Mouse (Mus musculus) brain, embryonic 18.5 days (tissue): ENCODE measurements around the gene Zdhhc14.

Experiments used
- DNase-seq: peaks from one replicate; pipeline ENCODE4 v3.0.0-alpha.2; 2012; ENCODE audit warnings: low read depth, low spot score

The Zdhhc14 gene

DNA sequence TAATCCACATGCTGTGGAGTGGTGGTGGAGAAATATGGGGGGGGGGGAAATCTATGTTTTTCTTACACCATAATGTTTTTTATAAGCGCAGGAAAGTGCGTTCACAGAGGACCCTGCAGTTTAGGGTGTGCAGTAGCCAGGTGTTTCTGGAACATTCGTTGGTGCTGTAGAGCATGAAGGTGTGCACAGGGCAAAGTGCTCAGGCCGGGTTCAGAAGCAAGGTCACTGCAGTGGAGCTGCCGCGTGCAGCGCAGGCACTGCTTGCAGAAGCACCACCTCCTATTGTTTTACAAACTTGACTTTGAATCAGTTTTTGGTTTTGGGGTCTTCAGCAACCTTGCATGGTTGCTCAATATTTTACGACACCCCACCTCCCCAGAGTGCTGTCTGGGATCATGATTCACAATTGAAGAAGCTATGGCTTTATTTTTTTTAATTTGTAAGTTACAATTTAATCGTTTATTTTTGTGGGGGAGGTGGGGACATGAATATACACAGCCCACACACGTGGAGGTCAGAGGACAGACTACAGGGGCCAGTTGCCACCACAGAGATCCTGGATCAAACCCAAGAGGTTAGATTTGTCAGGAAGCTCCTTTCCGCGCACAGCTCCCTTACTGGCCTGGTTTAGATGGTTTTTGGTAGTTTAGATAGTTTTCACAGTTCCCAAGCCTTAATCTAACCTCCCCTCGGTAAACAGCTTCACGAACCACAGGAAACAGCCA lies 59.8 kb downstream of the Zdhhc14 start:
- no peak for DNase-seq

DNA sequence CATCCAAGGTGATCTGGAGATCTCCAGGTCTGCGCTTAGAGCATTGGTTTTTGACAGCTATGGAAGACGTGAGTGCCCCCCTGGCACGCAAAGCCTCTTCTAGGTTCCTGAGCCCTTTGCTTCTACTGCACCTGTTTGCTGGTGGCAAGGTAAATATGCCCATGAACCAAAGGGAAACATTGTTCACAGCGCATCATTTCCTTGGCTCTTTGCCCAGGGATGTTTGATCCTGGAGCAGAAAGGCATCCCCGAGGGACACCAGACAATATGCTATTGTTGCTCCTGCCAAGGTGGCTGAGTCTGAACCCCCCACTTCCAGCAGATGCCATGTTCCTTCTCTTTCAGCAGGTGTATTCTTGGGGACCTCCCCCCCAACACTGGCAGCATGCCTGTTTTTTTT lies 61.2 kb downstream of the Zdhhc14 start:
- no peak for DNase-seq

DNA sequence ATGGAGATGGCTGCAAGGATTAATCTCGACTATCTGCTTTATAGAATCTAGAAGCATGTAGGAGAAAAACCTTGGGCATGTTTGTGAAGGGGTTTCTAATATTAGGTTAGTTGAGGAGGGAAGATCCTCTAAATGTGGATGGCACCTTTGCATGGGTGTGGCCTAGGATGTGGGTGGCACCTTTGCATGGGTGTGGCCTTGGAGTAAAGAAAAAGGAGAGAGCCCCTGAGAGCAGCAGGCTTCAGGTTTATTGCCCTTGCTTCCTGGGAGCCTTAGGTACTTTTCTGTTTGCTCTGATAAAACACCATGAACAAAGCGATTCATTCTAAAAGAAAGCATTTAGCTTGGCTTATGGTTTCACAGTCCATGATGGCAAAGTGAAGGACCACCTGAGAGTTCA lies 62.2 kb downstream of the Zdhhc14 start:
- no peak for DNase-seq

DNA sequence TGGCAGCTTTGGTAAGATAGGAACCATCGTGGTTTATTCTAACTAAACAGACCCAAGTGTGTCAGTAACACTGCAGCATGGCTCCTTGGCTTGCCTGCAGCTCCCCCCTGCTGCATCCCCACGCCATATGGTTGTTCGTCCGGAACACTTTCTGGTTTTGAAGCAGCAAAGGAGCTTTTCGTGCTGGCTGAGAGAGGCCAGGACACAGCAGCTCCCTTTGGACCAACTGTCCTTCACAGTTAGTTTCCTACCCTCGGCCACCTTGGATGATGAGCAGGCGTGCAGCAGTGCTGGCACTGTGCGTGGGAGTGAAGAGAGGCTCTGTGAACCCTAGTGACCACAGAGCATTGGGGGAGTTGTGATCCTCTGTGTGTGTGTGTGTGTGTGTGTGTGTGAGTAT lies 64.2 kb downstream of the Zdhhc14 start:
- DNase-seq = no peak

- DNase-seq = no peak
Observed at GRCm38 (mm10) chr17:5560212-5560611, 67.9 kb downstream of the Zdhhc14 start.

GRCm38 (mm10) chr17:5563108-5563507 lies 70.8 kb downstream of the Zdhhc14 start:
- no peak for DNase-seq

DNA sequence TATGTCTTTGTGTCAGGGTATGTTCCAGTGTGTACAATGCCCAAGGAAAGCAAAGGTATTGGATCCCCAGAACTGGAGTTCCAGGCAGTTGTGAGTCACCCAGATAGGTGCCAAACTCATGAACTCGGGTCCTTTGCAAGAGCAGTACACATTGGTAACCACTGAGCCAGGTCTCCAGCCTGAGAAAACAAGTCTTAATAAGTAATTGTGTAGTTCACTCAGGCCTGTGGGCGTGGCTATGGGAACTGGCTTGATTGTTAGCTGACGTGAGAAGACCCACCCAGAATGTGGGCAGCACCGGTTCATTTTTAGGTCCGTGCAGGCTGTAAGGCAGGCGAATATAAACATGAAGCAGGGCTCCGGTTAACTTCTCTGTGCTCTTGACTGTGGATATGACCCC lies 73.6 kb downstream of the Zdhhc14 start:
- DNase-seq = no peak

- no peak for DNase-seq
Observed at GRCm38 (mm10) chr17:5567943-5568342, 75.6 kb downstream of the Zdhhc14 start.

DNA sequence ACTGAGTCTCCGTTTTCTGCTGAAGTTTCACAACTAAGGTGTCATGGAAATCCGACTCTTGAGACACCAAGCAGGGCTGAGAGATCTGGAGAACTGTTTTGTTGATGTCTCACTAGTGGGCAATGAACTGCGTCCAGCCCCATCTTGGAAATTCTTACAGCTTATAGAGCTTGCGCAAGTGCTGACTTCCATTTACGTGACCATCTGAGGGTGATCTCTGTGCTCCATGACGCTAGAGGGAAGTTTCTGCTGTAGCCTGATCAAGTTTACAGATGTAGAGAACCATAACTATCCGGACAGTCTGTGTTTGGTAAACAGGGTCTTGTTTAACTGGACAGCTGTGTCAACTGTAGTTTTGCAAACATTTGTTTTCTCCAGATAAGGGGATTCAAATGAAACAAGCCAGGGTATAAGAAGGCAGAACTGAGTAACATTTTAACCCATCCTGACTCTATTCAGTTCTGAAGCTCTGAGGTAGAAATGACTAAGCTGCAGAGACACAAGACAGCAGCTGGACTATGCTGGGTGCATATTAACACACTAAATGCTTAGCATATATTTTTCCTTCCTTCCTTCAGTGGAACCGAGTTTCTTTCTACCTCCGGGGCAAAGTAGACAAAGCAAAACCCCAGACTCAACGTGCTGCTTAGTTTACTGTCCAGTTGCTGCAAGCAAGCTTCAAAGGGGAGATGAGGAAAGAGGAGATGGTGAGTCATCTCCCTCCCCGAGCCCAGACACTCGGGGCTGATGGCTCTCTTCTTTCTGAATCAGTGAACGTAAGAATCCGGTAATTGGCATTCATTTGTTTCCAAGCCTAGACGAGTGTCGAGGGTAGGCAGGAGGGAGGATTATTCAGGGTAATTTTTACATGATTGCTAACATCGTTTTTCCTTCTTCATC lies 77.0 kb downstream of the Zdhhc14 start:
- DNase-seq = no peak

DNA sequence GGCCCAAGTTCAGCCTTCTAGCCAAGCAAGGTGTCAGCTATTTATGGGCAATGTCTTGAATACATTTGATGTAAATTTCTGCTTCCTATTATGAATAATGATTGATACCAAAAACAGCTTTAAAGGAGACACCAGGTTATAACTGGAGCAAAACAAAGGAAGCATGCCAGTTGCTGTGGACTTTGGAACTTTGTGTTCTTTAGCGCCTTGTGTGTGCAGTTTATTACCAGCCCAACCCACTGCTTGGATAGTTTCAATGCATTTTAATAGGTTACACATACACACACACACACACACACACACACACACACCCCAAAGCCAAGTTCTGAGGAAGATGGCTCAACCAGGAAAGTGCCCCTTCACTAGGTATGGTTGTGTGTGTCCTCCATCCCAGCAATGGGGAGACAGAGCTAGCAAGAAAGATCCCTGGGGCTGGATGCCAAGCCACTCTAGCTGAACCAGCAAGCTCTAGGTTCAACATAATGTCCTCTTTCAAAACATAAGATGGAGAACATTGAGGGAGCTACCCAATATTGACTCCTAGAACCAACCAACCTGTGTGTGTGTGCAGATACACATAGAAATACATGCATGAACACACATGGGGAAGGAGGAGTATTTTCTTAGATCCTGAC lies 79.9 kb downstream of the Zdhhc14 start:
- DNase-seq = no peak

DNA sequence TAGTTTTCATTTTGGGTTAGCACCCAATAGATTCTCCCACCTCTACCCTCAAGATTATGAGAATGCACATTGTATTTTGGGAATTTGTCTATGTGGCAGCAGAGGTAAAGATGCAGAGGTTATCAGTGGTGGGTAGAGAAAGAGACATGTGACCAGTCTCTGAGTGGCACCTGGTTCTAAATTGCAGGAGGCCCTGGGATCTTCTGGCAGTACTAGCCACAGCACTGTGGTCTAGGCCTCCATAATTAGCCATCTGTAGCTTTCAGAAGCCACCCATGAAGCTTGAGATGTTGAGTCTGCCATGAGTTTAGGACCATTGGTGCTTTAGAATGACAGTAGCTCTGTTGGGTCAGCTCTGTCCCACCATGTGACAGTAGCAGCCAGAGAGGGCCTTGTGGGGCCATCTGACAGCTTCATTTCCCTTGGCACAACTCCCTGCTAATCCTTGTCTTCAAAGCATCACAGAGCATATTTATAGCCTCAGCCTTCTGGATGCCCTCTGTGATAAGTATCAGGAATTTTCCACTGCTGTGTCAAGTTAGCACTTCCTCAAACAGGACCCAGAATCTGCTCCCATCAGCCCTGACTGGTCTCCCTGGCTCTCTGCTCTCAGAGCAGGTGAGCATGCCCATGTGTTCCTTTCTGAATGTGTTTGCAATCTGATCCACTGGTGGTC lies 80.5 kb downstream of the Zdhhc14 start:
- DNase-seq = no peak

GRCm38 (mm10) chr17:5574672-5575071 lies 82.3 kb downstream of the Zdhhc14 start:
- DNase-seq = no peak

DNA sequence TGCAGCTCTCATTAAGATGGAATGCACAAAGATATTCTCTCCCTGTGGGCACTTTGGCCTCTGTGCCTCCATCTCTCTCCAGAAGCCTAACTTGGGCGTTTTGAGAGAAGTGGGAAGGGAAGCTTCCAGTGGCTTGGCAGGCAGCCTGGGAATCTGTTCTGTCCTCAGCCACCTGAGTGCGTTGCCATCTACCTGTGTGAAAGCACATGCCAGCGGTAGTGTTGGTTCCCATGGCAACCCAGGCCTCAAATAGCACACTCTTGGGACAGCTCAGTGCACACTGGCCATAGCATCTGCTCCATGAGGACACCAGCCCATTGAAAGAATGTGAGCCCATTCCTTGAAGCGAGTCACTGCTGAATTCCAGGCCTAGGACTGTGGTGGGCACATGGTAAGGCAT lies 83.2 kb downstream of the Zdhhc14 start:
- DNase-seq = no peak

DNA sequence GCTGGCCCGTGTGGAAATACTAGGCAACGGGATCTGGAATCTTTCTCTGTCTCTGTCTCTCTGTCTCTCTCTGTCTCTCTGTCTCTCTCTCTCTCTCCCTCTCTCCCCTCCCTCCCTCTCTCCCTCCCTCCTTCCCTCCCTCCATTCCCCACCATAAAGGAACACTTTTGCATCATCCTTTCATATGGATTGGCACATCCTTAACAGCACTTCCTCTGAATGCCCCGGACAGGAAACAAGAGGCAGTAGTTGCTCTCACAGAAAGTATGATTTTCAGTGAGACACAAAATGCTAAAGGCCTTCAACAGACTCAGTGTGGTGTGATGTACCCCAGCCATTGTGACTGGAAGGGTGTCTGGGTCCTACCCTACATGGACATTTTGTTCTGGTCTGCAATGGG lies 89.9 kb downstream of the Zdhhc14 start:
- no peak for DNase-seq

DNA sequence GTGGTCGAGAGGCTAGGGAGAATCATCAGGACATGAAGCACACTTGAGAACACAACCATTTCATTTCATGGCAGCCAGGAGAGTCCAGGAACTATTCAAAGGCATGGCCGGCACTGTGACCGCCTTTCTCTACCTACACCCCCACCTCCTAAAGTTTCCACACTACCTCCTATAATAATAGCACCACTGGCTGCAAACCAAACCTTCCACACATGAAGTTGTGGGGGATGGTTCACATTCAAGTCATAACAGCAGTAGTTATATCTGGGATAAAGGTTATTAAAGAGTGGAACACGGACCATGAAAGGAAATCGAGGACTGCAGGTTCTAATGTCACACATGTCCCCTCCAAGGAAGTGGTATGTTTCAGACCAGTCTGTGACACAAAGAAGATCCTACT lies 90.6 kb downstream of the Zdhhc14 start:
- DNase-seq = no peak

- DNase-seq = no peak
Observed at GRCm38 (mm10) chr17:5583472-5584145, 91.3 kb downstream of the Zdhhc14 start.

- DNase-seq = no peak
Observed at GRCm38 (mm10) chr17:5591604-5592209, 99.3 kb downstream of the Zdhhc14 start.

GRCm38 (mm10) chr17:5593071-5593470 lies 100.7 kb downstream of the Zdhhc14 start:
- DNase-seq = no peak

DNA sequence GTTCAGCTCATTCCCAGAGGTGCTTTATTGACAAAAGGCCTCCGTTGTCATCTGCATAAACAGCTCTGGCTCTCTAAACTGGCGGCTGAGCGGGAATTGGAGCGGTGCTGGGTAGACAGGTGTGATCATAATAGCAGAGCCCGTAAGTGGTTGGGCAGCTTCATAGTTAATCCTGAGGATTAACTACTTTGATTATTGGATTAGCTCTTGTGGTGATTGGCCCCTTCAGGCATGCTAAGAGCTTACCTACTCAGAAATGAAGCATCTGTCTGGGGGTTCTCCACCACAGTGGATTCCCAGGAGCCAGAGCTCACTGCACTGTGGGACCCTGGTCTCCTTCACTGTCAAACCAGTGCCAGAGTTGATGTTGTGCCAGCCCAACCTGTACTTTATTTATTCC lies 102.7 kb downstream of the Zdhhc14 start:
- DNase-seq = no peak

DNA sequence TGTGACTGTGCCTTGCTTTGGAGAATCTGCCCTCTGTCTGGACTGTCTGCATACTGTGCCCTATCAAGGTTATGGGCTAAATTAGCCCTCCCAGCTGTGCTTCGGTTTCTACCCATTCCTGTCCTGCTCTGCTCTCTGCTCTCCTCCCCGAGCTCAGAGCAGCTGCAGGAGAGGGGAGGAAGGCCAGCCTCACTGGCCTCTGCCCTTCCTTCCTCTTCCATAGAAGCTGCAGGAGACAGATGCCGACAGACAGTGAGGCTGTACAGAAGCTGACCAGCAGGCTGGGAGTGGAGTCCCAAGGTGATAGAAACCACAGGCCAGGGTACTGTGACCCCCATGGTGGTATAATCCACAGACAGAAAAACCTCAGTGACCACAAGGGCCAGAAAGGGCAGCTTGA lies 104.1 kb downstream of the Zdhhc14 start:
- no peak for DNase-seq

GRCm38 (mm10) chr17:5598999-5599398 lies 106.6 kb downstream of the Zdhhc14 start:
- no peak for DNase-seq
